Mouse (Mus musculus): Measurements from ENCODE around the gene Klhl8. TPM values are rescaled to one million over a fixed set of nuclear protein-coding genes. Genes with fewer than 3 reads are reported as not detected.

Gene Klhl8
- total and polyA plus RNA-seq, 2 experiments from 2014 or later, result 32.0 to 38.7 TPM

DNA sequence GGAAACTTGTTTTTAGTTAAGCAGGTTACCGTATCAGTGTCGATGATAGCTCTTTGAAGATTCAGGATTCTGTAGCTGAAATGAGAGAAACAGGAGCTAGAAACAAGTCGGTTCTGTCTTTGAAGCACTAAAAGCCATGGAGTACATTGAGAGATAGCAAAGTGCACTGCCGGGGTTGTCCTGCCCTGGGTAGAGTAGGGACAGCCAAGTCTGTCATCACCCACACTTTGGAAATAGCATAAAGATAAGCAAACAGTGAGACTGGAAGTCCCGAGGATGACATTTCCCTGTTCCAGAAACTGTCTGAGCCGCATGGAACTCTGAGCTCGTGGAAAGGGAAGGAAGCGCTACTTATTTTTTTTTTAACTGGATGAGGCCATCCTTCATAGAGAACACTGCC lies 82.3 kb downstream of the Klhl8 start:
- no peak for DNase-seq (ENCODE audit: low spot score)
- Histone ChIP-seq H3K36me3 (ENCODE audit: insufficient read depth, low read length) (no peaks in the 10 kb centered on the region), H3K4me2 (ENCODE audit: low read depth, low read length) (no peak overlapping the region), H3K9me3 (ENCODE audit: low read length) (no peaks in the 10 kb centered on the region), H3K4me1 (ENCODE audit: insufficient read depth, low read length) (no peaks in the 10 kb centered on the region), H3K9ac (replicated peaks; ENCODE audit: low read length) (no peak overlapping the region), H3K27me3 (ENCODE audit: insufficient read depth, low read length) (no peaks in the 10 kb centered on the region), H3K27ac (no peak overlapping the region), H3K4me3 (ENCODE audit: low read length) (no peak overlapping the region)
- TF ChIP-seq CTCF (IDR thresholded peaks at IDR 0.05; ENCODE audit: low read depth), result no peak
- 83% methylated on average over 8 of the region's 8 CpGs for WGBS
- ATAC-seq, result no peak

DNA sequence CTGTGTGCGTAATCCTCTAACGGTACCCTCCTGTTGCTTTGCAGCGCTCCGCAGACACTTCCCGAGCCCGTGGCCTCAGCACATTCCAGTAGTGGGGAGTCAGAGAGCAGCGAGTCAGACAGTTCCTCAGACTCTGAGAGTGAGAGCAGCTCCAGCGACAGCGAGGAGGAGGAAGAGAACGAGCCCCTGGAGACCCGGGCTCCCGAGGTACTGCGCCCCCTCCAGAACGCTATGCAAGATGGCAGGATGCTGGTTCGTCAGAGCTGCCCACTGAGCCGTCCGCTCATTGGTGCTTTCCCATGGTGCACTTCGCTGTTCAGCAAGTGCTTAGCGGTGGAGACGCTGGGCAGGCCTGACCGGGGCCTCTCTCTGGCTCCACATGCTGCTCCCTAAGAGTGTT lies 82.8 kb downstream of the Klhl8 start:
- Histone ChIP-seq H3K9me3 (ENCODE audit: low read length) (no peaks in the 10 kb centered on the region), H3K36me3 (ENCODE audit: insufficient read depth, low read length) (no peaks in the 10 kb centered on the region), H3K9ac (replicated peaks; ENCODE audit: low read length) (no peak overlapping the region), H3K4me2 (ENCODE audit: low read depth, low read length) (no peak overlapping the region), H3K27me3 (ENCODE audit: insufficient read depth, low read length) (no peaks in the 10 kb centered on the region), H3K4me1 (ENCODE audit: insufficient read depth, low read length) (no peaks in the 10 kb centered on the region), H3K4me3 (ENCODE audit: low read length) (no peak overlapping the region), H3K27ac (no peak overlapping the region)
- DNase-seq (ENCODE audit: low spot score) (no peak), ATAC-seq (no peak)
- WGBS, result 85% methylated on average over 21 of the region's 21 CpGs
- TF ChIP-seq CTCF (IDR thresholded peaks at IDR 0.05; ENCODE audit: low read depth), result no peak

DNA sequence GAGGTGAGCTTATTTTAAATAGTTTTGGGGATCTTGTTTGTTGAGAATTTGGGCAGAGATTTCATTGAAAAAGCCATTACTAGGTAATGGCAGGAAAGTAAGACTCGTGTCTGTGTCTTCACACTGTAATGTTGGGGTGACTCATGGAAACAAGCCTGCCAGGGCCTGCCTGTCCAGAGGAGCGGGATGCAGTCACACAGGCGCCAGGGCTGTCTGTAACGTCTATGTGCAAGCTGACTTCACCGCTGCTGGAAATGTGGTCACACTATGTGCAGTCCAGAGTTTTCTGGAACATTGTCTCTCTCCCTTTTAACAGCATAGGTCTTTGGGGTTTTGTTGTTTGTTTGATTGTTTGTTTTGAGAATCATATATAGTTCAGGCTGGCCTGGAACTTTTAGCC lies 88.1 kb downstream of the Klhl8 start:
- Histone ChIP-seq H3K27ac (no peak overlapping the region), H3K4me1 (ENCODE audit: insufficient read depth, low read length) (no peaks in the 10 kb centered on the region), H3K4me2 (ENCODE audit: low read depth, low read length) (no peak overlapping the region), H3K4me3 (ENCODE audit: low read length) (no peak overlapping the region), H3K36me3 (ENCODE audit: insufficient read depth, low read length) (no peaks in the 10 kb centered on the region), H3K9me3 (ENCODE audit: low read length) (no peaks in the 10 kb centered on the region), H3K27me3 (ENCODE audit: insufficient read depth, low read length) (no peaks in the 10 kb centered on the region), H3K9ac (replicated peaks; ENCODE audit: low read length) (no peak overlapping the region)
- WGBS, result 95% methylated on average over 5 of the region's 5 CpGs
- DNase-seq (ENCODE audit: low spot score) (no peak), ATAC-seq (no peak)
- TF ChIP-seq CTCF (IDR thresholded peaks at IDR 0.05; ENCODE audit: low read depth), result no peak

DNA sequence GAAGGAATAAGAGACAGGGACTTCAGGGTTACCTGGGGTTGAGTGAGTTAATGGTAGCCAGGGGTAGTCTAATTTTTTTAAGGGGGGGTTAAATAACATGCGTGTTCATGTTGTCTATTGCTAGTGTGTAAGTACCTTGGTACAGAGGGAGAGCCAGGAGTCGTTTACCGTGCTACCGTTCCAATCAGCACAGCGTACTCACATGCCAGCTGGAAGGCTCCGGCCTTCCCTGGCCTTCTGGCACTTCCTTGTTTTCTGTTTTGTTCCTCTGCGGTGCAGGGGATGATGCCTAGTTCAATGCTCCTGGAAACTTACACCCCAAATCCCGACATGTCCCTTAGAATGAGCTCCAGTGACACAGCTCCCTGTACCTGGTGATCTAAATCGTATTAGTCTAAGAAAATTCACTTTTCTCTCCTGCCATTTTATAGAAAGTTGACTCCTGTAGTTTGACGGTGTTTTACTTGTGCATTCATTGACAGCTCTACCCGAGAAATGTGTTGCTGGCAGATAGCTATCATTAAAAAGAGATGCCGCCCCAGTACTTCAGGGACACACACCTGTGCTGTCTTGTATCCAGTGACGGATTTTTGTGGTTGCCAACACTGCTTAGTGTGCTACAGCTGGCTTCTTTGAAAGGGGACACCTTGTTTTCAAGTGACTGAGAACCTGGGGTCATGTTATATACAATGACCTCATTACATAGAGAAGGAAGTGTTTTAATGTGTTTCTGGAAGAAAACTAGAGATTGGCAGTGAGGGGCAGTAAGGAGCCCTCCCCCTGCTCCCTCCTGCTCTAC lies 89.4 kb downstream of the Klhl8 start:
- TF ChIP-seq CTCF (IDR thresholded peaks at IDR 0.05; ENCODE audit: low read depth), result no peak
- 72% methylated on average over 13 of the region's 13 CpGs for WGBS
- no peaks in the 10 kb centered on the region for H3K27me3 ChIP-seq (ENCODE audit: insufficient read depth, low read length)
- ATAC-seq (no peak), DNase-seq (ENCODE audit: low spot score) (no peak)
- no peaks in the 10 kb centered on the region for H3K4me1 ChIP-seq (ENCODE audit: insufficient read depth, low read length)
- no peaks in the 10 kb centered on the region for H3K36me3 ChIP-seq (ENCODE audit: insufficient read depth, low read length)
- no peaks in the 10 kb centered on the region for H3K9me3 ChIP-seq (ENCODE audit: low read length)
- H3K9ac ChIP-seq (replicated peaks; ENCODE audit: low read length), result no peak overlapping the region
- no peak overlapping the region for H3K4me3 ChIP-seq (ENCODE audit: low read length)
- H3K4me2 ChIP-seq (ENCODE audit: low read depth, low read length), result no peak overlapping the region
- H3K27ac ChIP-seq, result no peak overlapping the region

DNA sequence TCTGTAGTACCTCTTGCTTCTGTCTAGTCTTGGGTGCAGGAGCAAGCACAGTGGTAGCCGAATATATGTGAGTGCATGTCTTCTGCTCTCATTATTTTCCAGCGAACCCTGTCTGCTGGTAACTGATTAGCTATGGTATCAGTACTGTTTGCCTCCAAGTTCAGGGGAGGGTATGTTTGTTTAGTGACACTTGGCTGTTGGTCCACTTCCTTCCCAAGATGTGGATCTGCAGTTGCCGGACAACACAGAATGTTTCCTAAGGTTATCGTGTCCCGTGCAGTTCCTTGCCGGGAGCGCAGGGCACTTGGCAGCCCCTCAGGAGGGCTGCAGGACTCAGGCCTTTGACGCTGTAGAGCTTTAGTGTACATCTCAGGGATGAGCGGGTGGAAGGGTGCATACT lies 90.0 kb downstream of the Klhl8 start:
- no peaks in the 10 kb centered on the region for H3K36me3 ChIP-seq (ENCODE audit: insufficient read depth, low read length)
- no peaks in the 10 kb centered on the region for H3K4me1 ChIP-seq (ENCODE audit: insufficient read depth, low read length)
- no peaks in the 10 kb centered on the region for H3K9me3 ChIP-seq (ENCODE audit: low read length)
- H3K4me2 ChIP-seq (ENCODE audit: low read depth, low read length), result no peak overlapping the region
- DNase-seq (ENCODE audit: low spot score) (no peak), ATAC-seq (no peak)
- no peak for TF ChIP-seq CTCF (IDR thresholded peaks at IDR 0.05; ENCODE audit: low read depth)
- H3K27me3 ChIP-seq (ENCODE audit: insufficient read depth, low read length), result no peaks in the 10 kb centered on the region
- H3K9ac ChIP-seq (replicated peaks; ENCODE audit: low read length), result no peak overlapping the region
- no peak overlapping the region for H3K27ac ChIP-seq
- 77% methylated on average over 9 of the region's 9 CpGs for WGBS
- no peak overlapping the region for H3K4me3 ChIP-seq (ENCODE audit: low read length)

DNA sequence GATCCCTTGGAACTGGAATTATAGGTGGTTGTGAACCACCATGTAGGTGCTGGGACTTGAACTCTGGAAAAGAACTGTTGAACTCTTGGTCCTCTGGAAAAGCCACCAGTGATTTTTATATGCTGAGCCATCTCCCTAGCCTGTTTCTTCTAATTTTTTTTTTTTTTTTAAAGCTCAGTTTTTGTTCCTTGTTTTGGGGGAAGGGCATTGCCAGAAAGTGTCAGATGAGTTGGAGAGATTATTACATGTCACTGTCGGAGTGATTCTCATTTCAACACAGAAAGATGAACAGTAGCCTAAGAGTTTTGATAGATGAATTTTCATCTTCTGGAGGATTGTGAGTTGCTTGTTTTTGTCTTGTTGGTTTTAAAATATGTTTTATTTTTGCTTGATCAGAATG lies 91.4 kb downstream of the Klhl8 start:
- no peak for TF ChIP-seq CTCF (IDR thresholded peaks at IDR 0.05; ENCODE audit: low read depth)
- Histone ChIP-seq H3K4me1 (ENCODE audit: insufficient read depth, low read length) (no peaks in the 10 kb centered on the region), H3K27me3 (ENCODE audit: insufficient read depth, low read length) (no peaks in the 10 kb centered on the region), H3K4me3 (ENCODE audit: low read length) (no peak overlapping the region), H3K36me3 (ENCODE audit: insufficient read depth, low read length) (no peaks in the 10 kb centered on the region), H3K9ac (replicated peaks; ENCODE audit: low read length) (no peak overlapping the region), H3K9me3 (ENCODE audit: low read length) (no peaks in the 10 kb centered on the region), H3K27ac (no peak overlapping the region), H3K4me2 (ENCODE audit: low read depth, low read length) (no peak overlapping the region)
- DNase-seq (ENCODE audit: low spot score) (no peak), ATAC-seq (no peak)
- WGBS, result 91% methylated on average over 1 of the region's 1 CpGs

DNA sequence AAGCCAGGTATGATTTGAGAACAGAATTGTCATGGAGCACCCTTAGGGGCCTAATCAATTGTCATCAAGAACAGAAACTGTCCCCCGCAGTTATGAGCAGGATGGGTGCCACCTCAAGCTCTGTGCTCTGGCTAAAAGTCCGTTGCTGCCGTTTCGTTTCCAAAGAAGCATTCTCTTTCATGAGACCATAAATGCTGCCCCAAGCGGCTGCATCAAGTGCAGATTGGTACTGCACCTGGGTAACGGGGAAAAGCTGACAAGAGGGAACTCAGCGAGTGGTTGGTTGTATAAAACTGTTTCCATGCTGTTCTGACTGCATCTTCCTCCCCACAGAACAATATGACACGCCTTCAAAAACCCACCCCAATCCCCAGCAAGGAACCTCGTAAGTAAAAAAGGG lies 92.5 kb downstream of the Klhl8 start:
- WGBS, result 83% methylated on average over 9 of the region's 9 CpGs
- TF ChIP-seq CTCF (IDR thresholded peaks at IDR 0.05; ENCODE audit: low read depth), result no peak

More for the DNA sequence above, 92.5 kb downstream of the Klhl8 start:
- Histone ChIP-seq H3K36me3 (ENCODE audit: insufficient read depth, low read length) (no peaks in the 10 kb centered on the region), H3K27ac (no peak overlapping the region), H3K4me1 (ENCODE audit: insufficient read depth, low read length) (no peaks in the 10 kb centered on the region), H3K4me2 (ENCODE audit: low read depth, low read length) (no peak overlapping the region), H3K27me3 (ENCODE audit: insufficient read depth, low read length) (no peaks in the 10 kb centered on the region), H3K9me3 (ENCODE audit: low read length) (no peaks in the 10 kb centered on the region), H3K9ac (replicated peaks; ENCODE audit: low read length) (no peak overlapping the region), H3K4me3 (ENCODE audit: low read length) (no peak overlapping the region)
- no peak for ATAC-seq
- no peak for DNase-seq (ENCODE audit: low spot score)

Data from hindbrain, postnatal 0 days (tissue).